Mouse (Mus musculus): ENCODE results near the gene AC192777.2. TPM values are rescaled to one million over a fixed set of nuclear protein-coding genes. Genes with fewer than 3 reads are reported as not detected.
A peak's percentile ranks its signal among the peaks of the same experiment; 100 is the strongest.
"Not testable (repeated sequence)": the region's sequence is repeated elsewhere in the genome, so short reads cannot be mapped to it uniquely, and the experiment has no call there.

AC192777.2 gene
- polyA plus RNA-seq (2015; fragmentation: Nextera tagmentation; extraction: Ambion mirVana): not detected in 2 replicates

- not testable (repeated sequence) for H3K9ac ChIP-seq; H3K4me1 ChIP-seq (replicated peaks); ATAC-seq (ENCODE audit: low FRiP score); H3K27me3 ChIP-seq; H3K27ac ChIP-seq; H3K36me3 ChIP-seq; H3K4me2 ChIP-seq; H3K9me3 ChIP-seq; H3K4me3 ChIP-seq
- 89% methylated on average over 1 of the region's 1 CpGs for WGBS
Observed at GRCm38 (mm10) chr17:40095150-40095549, at the start of gene AC192777.2. Gene AC192777.2, plus strand, starts transcription at chr17:40095450.

DNA sequence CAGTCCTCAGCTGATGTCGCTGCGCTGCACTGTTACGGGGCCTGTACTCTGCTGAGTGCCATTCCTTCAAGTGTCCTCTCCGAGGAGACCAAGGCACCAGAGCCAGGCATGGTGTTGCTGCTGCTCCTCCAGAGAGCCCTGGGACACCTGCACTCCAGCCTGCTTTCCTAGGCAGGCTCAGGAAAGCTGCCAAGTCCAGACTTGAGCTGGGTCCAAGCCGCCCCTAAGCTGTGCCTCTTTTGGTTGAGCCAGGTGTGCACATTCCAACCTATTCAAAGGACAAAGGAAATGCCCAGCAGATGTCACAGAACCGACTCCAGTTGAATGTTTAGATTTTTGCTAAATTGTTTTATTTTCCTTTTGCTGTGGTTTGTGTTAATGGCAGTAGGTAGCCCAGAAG, 20.9 kb downstream of the AC192777.2 start:
- not testable (repeated sequence) for H3K4me1 ChIP-seq (replicated peaks); H3K27ac ChIP-seq; H3K9me3 ChIP-seq; H3K4me3 ChIP-seq; H3K27me3 ChIP-seq; H3K9ac ChIP-seq; H3K4me2 ChIP-seq; H3K36me3 ChIP-seq
- WGBS: 91% methylated on average over 6 of the region's 6 CpGs
- ATAC-seq (ENCODE audit: low FRiP score): 0 out of 2 replicates have a peak, but pooled peaks have one; percentile 3

DNA sequence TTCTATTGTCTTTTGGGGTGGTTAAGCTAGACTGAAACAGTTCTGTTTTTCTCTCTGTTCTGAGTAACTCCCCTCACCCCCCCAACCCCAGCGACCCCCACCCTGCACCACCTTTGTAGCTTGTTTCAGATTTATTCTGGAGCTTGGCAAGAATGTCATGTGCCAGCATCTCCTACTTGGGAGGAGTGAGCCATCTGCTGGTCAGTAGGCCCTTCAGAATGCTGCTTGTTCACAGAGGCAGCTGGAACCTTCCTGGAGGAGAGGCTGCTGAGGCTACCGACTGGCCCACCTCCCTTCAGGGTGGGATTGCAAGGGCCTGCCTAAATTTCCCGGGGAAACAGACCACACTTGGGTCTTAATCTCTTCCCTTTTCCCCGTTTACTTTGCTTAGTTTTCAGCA, 21.6 kb downstream of the AC192777.2 start:
- H3K27ac ChIP-seq; ATAC-seq (ENCODE audit: low FRiP score); H3K9ac ChIP-seq; H3K4me3 ChIP-seq; H3K36me3 ChIP-seq; H3K4me2 ChIP-seq; H3K4me1 ChIP-seq (replicated peaks); H3K27me3 ChIP-seq; H3K9me3 ChIP-seq: not testable (repeated sequence)
- WGBS: 58% methylated on average over 4 of the region's 4 CpGs

Small RNA genes lying within 50 kb of the gene (microRNA-seq; reads per million reads assigned to microRNA genes)
- gene Gm26376: not detected

Other genes starting within 250 kb of the AC192777.2 start
- gene Esp38, start 144.9 kb upstream of the AC192777.2 start, polyA plus RNA-seq (2015; fragmentation: Nextera tagmentation; extraction: Ambion mirVana): not detected in 2 replicates
- not detected in 2 replicates for gene Pgk2, start 113.2 kb downstream of the AC192777.2 start, polyA plus RNA-seq (2015; fragmentation: Nextera tagmentation; extraction: Ambion mirVana)
- not detected in 2 replicates for gene Crisp3, start 146.8 kb downstream of the AC192777.2 start, polyA plus RNA-seq (2015; fragmentation: Nextera tagmentation; extraction: Ambion mirVana)
- gene Crisp1, start 223.8 kb downstream of the AC192777.2 start, polyA plus RNA-seq (2015; fragmentation: Nextera tagmentation; extraction: Ambion mirVana): 0.12 TPM in 1 of 2 replicates, not detected in the other

Data from hindbrain, embryonic 13.5 days (tissue).